Mouse (Mus musculus) thymus, adult 2 months (tissue): ENCODE data around the gene Drd2. TPM values are rescaled to one million over a fixed set of nuclear protein-coding genes. Genes with fewer than 3 reads are reported as not detected.

Experiments
- DNase-seq: peaks from one replicate; pipeline ENCODE4 v3.0.0; 2021
- H3K27ac ChIP-seq: fragments of 200-500 bp; 2 replicates; pipeline ENCODE4 v1.5.1; 2012; ENCODE audit warnings: low read length, control low read depth; ENCODE audit not compliant: control insufficient read depth, insufficient read depth
- H3K27me3 ChIP-seq: fragments of 200-500 bp; 2 replicates; pipeline ENCODE4 v1.6.1; 2012; ENCODE audit warnings: mild to moderate bottlenecking, low read length, moderate library complexity, mixed read lengths; ENCODE audit not compliant: control insufficient read depth, insufficient read depth
- H3K36me3 ChIP-seq: fragments of 200-500 bp; 2 replicates; pipeline ENCODE4 v1.6.1; 2012; ENCODE audit warnings: mild to moderate bottlenecking, low read length, moderate library complexity; ENCODE audit not compliant: control insufficient read depth, insufficient read depth
- H3K4me1 ChIP-seq: fragments of 200-500 bp; replicated peaks from 2 replicates; pipeline ENCODE4 v1.6.1; 2012; ENCODE audit warnings: low read length; ENCODE audit not compliant: control insufficient read depth, insufficient read depth
- H3K4me3 ChIP-seq: fragments of 200-500 bp; 2 replicates; pipeline ENCODE4 v1.5.1; 2012; ENCODE audit warnings: mild to moderate bottlenecking, low read length, control low read depth, moderate library complexity; ENCODE audit not compliant: control insufficient read depth, insufficient read depth
- CTCF ChIP-seq: fragments of 200-500 bp; IDR thresholded peaks from 2 replicates; pipeline ENCODE4 v1.5.1; 2012; ENCODE audit warnings: mild to moderate bottlenecking, control low read depth, low read length, moderate library complexity, borderline replicate concordance; ENCODE audit not compliant: control insufficient read depth, poor library complexity, insufficient read depth; ENCODE audit errors: extremely low read depth
- POLR2A ChIP-seq: fragments of 200-500 bp; IDR thresholded peaks from 2 replicates; pipeline ENCODE4 v1.6.1; 2012; ENCODE audit warnings: mild to moderate bottlenecking, low read length, control low read depth, moderate library complexity; ENCODE audit not compliant: control insufficient read depth, poor library complexity, insufficient read depth; ENCODE audit errors: extremely low read depth
- WGBS: fragments of 180-500 bp; shearing (Covaris S2); methylation state at CpG from one replicate; pipeline ENCODE4 v1.1.7; 2018; 5-methylcytosine and 5-hydroxymethylcytosine counted together
- polyA plus RNA-seq: library from polyadenylated mRNA; depleted of rRNA; stranded (reverse); fragments of >200 nt; gene quantifications from 2 replicates; pipeline ENCODE4 v1.2.3, GENCODE M21; 2012

The Drd2 gene
- polyA plus RNA-seq, 1 experiment: 0.40 TPM

DNA sequence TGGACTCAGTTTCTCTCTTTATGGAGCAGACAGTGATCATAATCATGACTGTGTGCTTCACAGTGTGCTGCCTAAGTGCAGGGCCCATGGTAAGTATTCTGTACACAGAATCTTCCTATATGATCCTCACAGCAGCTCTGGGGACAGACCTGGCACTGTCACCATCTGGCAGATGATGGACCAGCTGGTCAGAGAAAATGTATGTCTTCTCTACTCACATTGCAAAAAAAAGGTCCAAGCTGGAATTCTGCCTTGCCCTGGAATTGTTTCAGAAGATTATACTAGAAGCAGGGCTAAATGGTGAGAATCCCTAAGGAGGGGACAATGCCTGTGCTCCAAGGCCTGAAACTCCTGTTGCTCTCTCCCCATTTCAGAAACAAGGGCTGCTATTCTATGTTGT, 55.6 kb downstream of the Drd2 start:
- Histone ChIP-seq H3K27me3 (no peaks in the 10 kb centered on the region), H3K4me3 (no peak overlapping the region), H3K36me3 (no peaks in the 10 kb centered on the region), H3K4me1 (no peaks in the 10 kb centered on the region), H3K27ac (no peak overlapping the region)
- DNase-seq: no peak
- TF ChIP-seq CTCF (no peak), POLR2A (no peak)

DNA sequence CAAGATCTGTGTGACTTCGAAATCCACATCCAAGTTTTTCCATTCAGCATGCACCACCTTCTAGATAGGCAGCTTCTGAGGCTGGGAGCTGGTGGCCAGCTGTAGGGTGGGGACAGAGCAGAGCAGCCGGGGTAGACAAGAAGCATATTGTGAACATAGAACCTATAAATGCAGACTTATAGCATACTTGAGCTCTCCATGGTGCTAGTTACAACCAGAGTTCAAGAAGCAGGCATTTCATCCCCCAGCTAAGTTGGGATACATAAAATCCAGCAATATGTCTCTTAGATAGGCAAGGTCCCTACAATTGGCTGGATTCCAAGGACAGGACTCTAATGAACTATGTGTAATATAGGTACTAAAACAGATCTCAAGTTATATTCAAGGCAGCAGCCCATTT, 63.3 kb downstream of the Drd2 start:
- H3K4me3 ChIP-seq: no peak overlapping the region
- TF ChIP-seq CTCF (no peak), POLR2A (no peak)
- no peaks in the 10 kb centered on the region for H3K4me1 ChIP-seq
- H3K27me3 ChIP-seq: no peaks in the 10 kb centered on the region
- H3K27ac ChIP-seq: no peak overlapping the region
- 76% methylated on average over 2 of the region's 2 CpGs for WGBS
- no peaks in the 10 kb centered on the region for H3K36me3 ChIP-seq
- no peak for DNase-seq

DNA sequence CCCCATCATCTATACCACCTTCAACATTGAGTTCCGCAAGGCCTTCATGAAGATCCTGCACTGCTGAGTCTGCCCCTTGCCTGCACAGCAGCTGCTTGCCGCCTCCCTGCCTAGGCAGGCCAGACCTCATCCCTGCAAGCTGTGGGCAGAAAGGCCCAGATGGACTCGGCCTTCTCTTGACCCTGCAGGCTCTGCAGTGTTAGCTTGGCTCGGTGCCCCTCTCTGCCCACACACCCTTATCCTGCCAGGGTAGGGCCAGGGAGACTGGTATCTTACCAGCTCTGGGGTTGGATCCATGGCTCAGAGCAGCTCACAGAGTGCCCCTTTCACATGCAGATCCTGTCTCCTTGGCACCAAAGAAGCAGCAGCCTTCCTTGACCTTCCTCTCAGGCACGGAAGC, 66.6 kb downstream of the Drd2 start:
- 96% methylated on average over 5 of the region's 5 CpGs for WGBS
- no peak for TF ChIP-seq POLR2A
- TF ChIP-seq CTCF: no peak
- Histone ChIP-seq H3K4me3 (no peak overlapping the region), H3K4me1 (no peaks in the 10 kb centered on the region), H3K27me3 (no peaks in the 10 kb centered on the region), H3K36me3 (no peaks in the 10 kb centered on the region), H3K27ac (no peak overlapping the region)
- no peak for DNase-seq

DNA sequence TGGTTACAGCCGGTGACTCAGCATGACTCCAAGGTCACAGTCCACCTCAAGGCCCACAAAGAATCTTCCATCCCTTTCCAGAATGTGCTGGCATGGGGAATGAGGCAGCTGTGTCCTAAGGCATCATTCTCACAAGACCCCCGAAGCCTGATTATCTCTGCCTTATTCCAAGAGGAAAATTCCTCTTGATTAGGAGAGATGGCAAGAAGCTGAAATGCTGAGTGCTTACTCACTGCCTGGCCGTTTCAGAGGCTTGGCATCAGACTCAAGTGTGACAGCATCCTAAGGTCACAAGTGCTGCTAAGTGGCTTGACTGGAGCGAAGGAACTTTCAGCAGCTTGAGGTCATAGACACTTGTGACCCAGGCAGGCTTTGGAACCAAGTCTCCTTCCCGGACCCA, 70.2 kb downstream of the Drd2 start:
- 86% methylated on average over 5 of the region's 5 CpGs for WGBS
- TF ChIP-seq POLR2A (no peak), CTCF (no peak)

DNA sequence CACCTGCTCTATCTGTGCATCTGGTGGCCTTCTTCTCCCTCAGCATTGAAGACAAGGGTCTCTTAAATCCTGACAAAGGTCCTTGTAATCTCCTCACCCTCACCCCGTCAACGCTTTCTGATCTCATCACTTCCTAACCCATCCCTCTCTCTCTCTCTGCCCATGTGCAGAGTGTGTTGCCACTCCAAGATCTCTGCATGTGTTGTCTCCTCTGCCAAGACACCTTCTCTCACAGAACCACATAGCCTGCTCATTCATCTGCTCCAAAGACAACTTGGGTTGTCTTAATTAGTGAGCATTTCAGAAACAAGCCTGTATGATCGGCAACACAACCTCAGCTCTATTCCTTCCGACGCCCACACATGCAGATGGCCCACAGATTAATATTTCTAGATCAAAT, 83.4 kb downstream of the Drd2 start:
- Histone ChIP-seq H3K27me3 (no peaks in the 10 kb centered on the region), H3K4me3 (no peak overlapping the region), H3K27ac (no peak overlapping the region), H3K36me3 (no peaks in the 10 kb centered on the region), H3K4me1 (no peaks in the 10 kb centered on the region)
- 93% methylated on average over 5 of the region's 5 CpGs for WGBS
- no peak for DNase-seq
- TF ChIP-seq POLR2A: no peak
- TF ChIP-seq CTCF: no peak

More for the DNA sequence above, 70.2 kb downstream of the Drd2 start:
- Histone ChIP-seq H3K4me1 (no peaks in the 10 kb centered on the region), H3K27me3 (no peaks in the 10 kb centered on the region), H3K36me3 (no peaks in the 10 kb centered on the region), H3K27ac (no peak overlapping the region), H3K4me3 (no peak overlapping the region)
- no peak for DNase-seq

DNA sequence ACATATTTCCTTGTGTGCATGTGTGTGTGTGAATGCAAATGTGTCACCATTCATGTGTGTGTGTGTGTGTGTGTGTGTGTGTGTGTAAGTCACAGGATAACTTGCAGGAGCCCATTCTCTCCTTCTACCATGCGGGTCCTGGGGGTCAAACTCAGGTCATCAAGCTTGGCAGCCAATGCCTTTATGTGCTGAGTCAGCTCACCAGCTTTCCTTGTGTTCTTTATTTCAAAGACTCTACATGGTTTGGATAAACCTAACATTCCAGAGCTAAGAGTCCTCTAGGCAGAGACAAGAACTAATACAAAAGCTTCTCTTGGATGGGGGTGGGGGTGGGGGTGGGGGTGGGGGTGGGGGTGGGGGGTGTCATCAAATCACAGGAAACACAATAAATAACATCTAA, 85.2 kb downstream of the Drd2 start:
- 76% methylated on average over 1 of the region's 1 CpGs for WGBS
- no peaks in the 10 kb centered on the region for H3K36me3 ChIP-seq
- TF ChIP-seq POLR2A: no peak
- no peak for TF ChIP-seq CTCF
- no peak overlapping the region for H3K27ac ChIP-seq
- DNase-seq: no peak
- H3K4me1 ChIP-seq: no peaks in the 10 kb centered on the region
- no peak overlapping the region for H3K4me3 ChIP-seq
- H3K27me3 ChIP-seq: no peaks in the 10 kb centered on the region

DNA sequence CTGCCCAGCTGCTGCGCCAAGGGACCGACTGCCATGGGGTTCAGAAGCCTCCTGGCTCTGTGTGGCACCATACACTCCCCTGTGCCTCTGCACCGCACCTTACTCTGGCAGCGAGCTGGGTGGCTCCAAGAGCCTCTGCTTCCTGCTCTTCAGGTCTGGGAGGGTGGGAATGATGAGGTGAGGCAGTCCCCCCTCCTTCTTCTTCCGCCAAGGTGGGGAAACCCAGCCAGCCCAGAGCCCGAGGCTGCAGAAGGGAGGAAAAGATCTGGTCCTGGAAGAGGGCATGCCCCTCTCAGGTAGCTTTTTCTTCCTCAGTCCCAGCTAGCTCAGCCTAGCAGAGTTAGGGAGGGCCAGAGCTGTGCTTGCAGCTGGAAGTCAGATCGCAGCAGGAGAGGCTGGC, 86.5 kb downstream of the Drd2 start, which contains the start of gene Ankk1:
Ankk1 (minus strand) TSS at position 101 of the 400 bp plus-strand sequence.
- Histone ChIP-seq H3K27ac (no peak within 1 kb of the TSS), H3K4me1 (no peaks in the 10 kb centered on the region), H3K27me3 (no peaks in the 10 kb centered on the region), H3K36me3 (no peaks in the 10 kb centered on the region), H3K4me3 (no peak within 1 kb of the TSS)
- 76% methylated on average over 7 of the region's 7 CpGs for WGBS
- no peak for TF ChIP-seq POLR2A
- no peak for TF ChIP-seq CTCF
- no peak for DNase-seq
